Mouse (Mus musculus): Measurements from ENCODE around the gene Fam184a.

The Fam184a gene

GRCm38 (mm10) chr10:53597121-53597881 lies 153.6 kb downstream of the Fam184a start:
- DNase-seq (ENCODE audit: low spot score): peak; percentile 62

GRCm38 (mm10) chr10:53596677-53597120 lies 154.2 kb downstream of the Fam184a start, which contains the start of gene Asf1a:
Asf1a (plus strand) TSS chr10:53596757.
- DNase-seq (ENCODE audit: low spot score): peak; percentile 98

GRCm38 (mm10) chr10:53595744-53596676 lies 154.9 kb downstream of the Fam184a start:
- no peak for DNase-seq (ENCODE audit: low spot score)

GRCm38 (mm10) chr10:53585777-53586176 lies 165.1 kb downstream of the Fam184a start:
- no peak for DNase-seq (ENCODE audit: low spot score)
